Mouse (Mus musculus): ENCODE results near the gene Olfr695. TPM values are rescaled to one million over a fixed set of nuclear protein-coding genes. Genes with fewer than 3 reads are reported as not detected.

Gene Olfr695
- total RNA-seq (2023; ENCODE audit: inconsistent age), result not detected in 4 replicates

GRCm38 (mm10) chr7:106716296-106716695 lies at the start of gene Olfr695:
Gene Olfr695, minus strand, starts transcription at chr7:106716396.

GRCm38 (mm10) chr7:106755297-106755696 lies 39.1 kb upstream of the Olfr695 start, which contains the start of gene Olfr698:
Gene Olfr698, minus strand, starts transcription at chr7:106755397.

GRCm38 (mm10) chr7:106742343-106742742 lies 26.1 kb upstream of the Olfr695 start, which contains the start of gene Olfr697:
Gene Olfr697, minus strand, starts transcription at chr7:106742443.

GRCm38 (mm10) chr7:106691714-106692113 lies 24.5 kb downstream of the Olfr695 start, which contains the start of gene Olfr694:
Gene Olfr694, minus strand, starts transcription at chr7:106691814.

GRCm38 (mm10) chr7:106680484-106680883 lies 35.7 kb downstream of the Olfr695 start, which contains the start of gene Olfr693:
Gene Olfr693, minus strand, starts transcription at chr7:106680584.

Other genes starting within 250 kb of the Olfr695 start
- gene Olfr693, start 35.8 kb downstream of the Olfr695 start, total RNA-seq (2023; ENCODE audit: inconsistent age), result not detected in 4 replicates
- gene Olfr694, start 24.6 kb downstream of the Olfr695 start, total RNA-seq (2023; ENCODE audit: inconsistent age), result not detected in 4 replicates
- gene Olfr697, start 26.0 kb upstream of the Olfr695 start, total RNA-seq (2023; ENCODE audit: inconsistent age), result not detected in 4 replicates
- not detected in 4 replicates for gene Olfr698, start 39.0 kb upstream of the Olfr695 start, total RNA-seq (2023; ENCODE audit: inconsistent age)
- gene Olfr699, start 76.8 kb upstream of the Olfr695 start, total RNA-seq (2023; ENCODE audit: inconsistent age), result not detected in 4 replicates
- not detected in 4 replicates for gene Olfr700, start 92.4 kb upstream of the Olfr695 start, total RNA-seq (2023; ENCODE audit: inconsistent age)
- not detected in 4 replicates for gene Olfr701, start 97.7 kb upstream of the Olfr695 start, total RNA-seq (2023; ENCODE audit: inconsistent age)
- not detected in 4 replicates for gene Olfr702, start 117.5 kb upstream of the Olfr695 start, total RNA-seq (2023; ENCODE audit: inconsistent age)
- not detected in 4 replicates for gene Olfr703, start 127.0 kb upstream of the Olfr695 start, total RNA-seq (2023; ENCODE audit: inconsistent age)
- not detected in 4 replicates for gene Olfr704, start 146.8 kb upstream of the Olfr695 start, total RNA-seq (2023; ENCODE audit: inconsistent age)
- not detected in 4 replicates for gene Olfr705, start 160.5 kb upstream of the Olfr695 start, total RNA-seq (2023; ENCODE audit: inconsistent age)
- not detected in 4 replicates for gene Olfr706, start 171.8 kb upstream of the Olfr695 start, total RNA-seq (2023; ENCODE audit: inconsistent age)
- gene Olfr707, start 184.8 kb upstream of the Olfr695 start, total RNA-seq (2023; ENCODE audit: inconsistent age), result not detected in 4 replicates
- gene Olfr1532-ps1, start 191.6 kb upstream of the Olfr695 start, total RNA-seq (2023; ENCODE audit: inconsistent age), result not detected in 4 replicates
- 0.12 TPM in 1 of 4 replicates, not detected in the others for gene Olfr709-ps1, start 215.8 kb upstream of the Olfr695 start, total RNA-seq (2023; ENCODE audit: inconsistent age)
- gene Olfr710, start 231.9 kb upstream of the Olfr695 start, total RNA-seq (2023; ENCODE audit: inconsistent age), result not detected in 4 replicates
- not detected in 4 replicates for gene Olfr6, start 247.5 kb upstream of the Olfr695 start, total RNA-seq (2023; ENCODE audit: inconsistent age)

All from B cell, adult (primary cell).